Mouse (Mus musculus) T-helper 17 cell (primary cell): ENCODE data around the gene Fth1.

ENCODE experiments used
- in situ Hi-C, 2 experiments: fragments of 300-600 bp; cut with MboI, MseI; formaldehyde crosslinking; loops; 1 replicate in 1 of 2; 2 replicates in 1 of 2; pipeline ENCODE4 v1.15.1; 2025; ENCODE audit warnings: high pct_unique_total_duplicates in 2 of 2

Gene Fth1

GRCm38 (mm10) chr19:9989884-9990256 is 9.5 kb downstream of the Fth1 start:
- in situ Hi-C loops, result loop anchor here (5.0 to 10.0 kb wide), 3 partner anchors 78 to 1275 kb away; partner anchors contain the start of gene Polr2g (in 1 of the 2)

GRCm38 (mm10) chr19:9991304-9991703 is 10.9 kb downstream of the Fth1 start:
- in situ Hi-C loops, result loop anchor here (5.0 kb wide), 1 partner anchor 79 kb away; no protein-coding TSS in a partner anchor

- in situ Hi-C loops, result loop anchor here (5.0 kb wide), 1 partner anchor 80 kb away; no protein-coding TSS in a partner anchor
Measured at GRCm38 (mm10) chr19:9992011-9992958, 11.9 kb downstream of the Fth1 start.

- in situ Hi-C loops, result loop anchor here (5.0 kb wide), 1 partner anchor 81 kb away; no protein-coding TSS in a partner anchor
Measured at GRCm38 (mm10) chr19:9993036-9993656, 12.7 kb downstream of the Fth1 start.

DNA sequence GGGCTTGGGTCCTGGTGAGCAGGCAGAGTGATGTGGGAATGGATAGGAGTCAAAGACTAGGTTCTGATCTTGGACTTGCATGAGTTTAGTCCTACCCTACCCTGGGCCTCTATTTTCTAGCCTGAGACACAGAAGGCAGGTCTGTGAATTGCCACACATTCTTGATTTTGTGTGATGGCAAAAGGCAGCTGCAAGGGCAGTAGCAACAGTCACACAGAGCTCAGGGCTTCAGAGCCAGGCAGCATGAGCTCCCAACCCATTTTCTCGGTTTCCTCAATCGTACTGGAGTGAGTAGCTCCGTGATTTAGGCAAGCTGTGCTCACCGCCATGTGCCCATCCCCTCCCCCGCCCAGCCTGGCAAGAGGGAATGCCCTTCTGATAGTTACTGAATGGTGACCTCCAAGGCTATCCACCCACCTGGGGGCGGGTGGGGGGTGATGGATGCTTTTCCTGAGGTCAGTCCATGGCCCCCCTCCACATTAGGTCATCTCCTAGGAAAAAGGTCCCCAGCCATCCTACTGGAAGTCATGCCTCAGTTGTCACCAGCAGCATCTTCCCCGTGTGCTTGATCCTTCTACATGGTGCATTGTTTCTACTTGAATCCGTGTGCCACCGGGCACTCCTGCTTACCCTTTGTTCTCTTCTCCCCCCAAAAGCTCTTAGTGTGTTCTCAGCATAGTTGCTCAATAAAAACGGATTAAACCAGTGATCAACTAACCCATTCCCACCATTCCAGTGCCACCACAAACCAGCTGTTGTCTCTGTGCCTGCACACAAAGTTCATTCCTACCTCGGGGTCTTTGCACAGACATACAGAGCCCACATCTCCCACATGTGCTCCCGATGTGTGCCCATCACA is 17.0 kb downstream of the Fth1 start:
- in situ Hi-C loops, result loop anchor here (5.0 kb wide), 2 partner anchors 35 to 190 kb away; no protein-coding TSS in a partner anchor

- in situ Hi-C loops, result loop anchor here (5.0 kb wide), 2 partner anchors 34 to 189 kb away; no protein-coding TSS in a partner anchor
Measured at GRCm38 (mm10) chr19:9998063-9998416, 17.6 kb downstream of the Fth1 start.

- in situ Hi-C loops, result loop anchor here (5.0 kb wide), 2 partner anchors 33 to 188 kb away; no protein-coding TSS in a partner anchor
Measured at GRCm38 (mm10) chr19:9998736-9999486, 18.5 kb downstream of the Fth1 start.

- in situ Hi-C loops, result loop anchor here in 1 of 2 experiments (25.0 kb wide), 1 partner anchor 863 kb away; the partner anchor contains the start of gene Asrgl1
Measured at GRCm38 (mm10) chr19:10000330-10000729, 19.9 kb downstream of the Fth1 start.

DNA sequence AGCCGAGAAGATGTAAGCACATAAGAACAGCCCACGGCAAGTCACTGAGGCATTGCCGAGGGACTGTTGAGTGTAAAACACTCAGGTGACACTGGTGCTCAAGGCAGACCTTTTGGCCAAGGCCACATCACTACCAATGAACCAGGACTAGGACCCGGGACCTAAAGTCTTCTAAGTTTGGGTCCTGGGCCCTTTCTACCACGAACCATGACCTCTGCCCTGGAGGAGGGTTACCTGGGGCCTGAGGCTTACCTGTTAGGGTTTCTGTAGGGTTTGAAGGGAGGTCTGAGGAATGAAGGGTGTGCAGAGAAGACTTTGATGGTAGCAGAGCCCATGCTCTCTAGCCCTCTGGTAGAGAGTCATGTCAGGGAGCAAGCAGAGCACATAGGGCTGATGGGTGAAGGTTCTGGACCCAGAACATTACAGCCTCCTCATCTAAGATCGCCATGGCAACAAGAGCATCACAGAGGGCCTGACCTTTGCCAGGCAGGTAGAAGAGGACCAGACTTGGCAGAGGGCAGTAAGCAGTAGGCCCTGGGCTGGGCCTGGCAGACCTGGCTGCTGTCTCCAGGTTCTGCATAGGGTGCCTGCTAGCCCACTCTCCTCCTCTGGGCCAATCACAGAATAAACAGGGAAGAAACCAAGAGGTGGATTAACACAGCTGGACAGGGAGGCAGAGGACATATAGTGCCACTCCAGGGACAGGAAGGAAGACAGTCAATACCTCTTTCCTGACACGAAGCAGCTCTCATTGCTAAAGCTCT is 21.0 kb downstream of the Fth1 start, which contains the start of the genes Best1 and Rab3il1:
Best1 (minus strand) TSS at position 428 of the 764 bp plus-strand sequence.
Rab3il1 (plus strand) TSS at position 464 of the 764 bp plus-strand sequence.
- in situ Hi-C loops, result loop anchor here in 1 of 2 experiments (25.0 kb wide), 1 partner anchor 864 kb away; the partner anchor contains the start of gene Asrgl1

GRCm38 (mm10) chr19:10003696-10004095 is 23.3 kb downstream of the Fth1 start:
- in situ Hi-C loops, result loop anchor here in 1 of 2 experiments (25.0 kb wide), 1 partner anchor 866 kb away; the partner anchor contains the start of gene Asrgl1

- in situ Hi-C loops, result loop anchor here in 1 of 2 experiments (25.0 kb wide), 1 partner anchor 874 kb away; the partner anchor contains the start of gene Asrgl1
Measured at GRCm38 (mm10) chr19:10011408-10011807, 31.0 kb downstream of the Fth1 start.

DNA sequence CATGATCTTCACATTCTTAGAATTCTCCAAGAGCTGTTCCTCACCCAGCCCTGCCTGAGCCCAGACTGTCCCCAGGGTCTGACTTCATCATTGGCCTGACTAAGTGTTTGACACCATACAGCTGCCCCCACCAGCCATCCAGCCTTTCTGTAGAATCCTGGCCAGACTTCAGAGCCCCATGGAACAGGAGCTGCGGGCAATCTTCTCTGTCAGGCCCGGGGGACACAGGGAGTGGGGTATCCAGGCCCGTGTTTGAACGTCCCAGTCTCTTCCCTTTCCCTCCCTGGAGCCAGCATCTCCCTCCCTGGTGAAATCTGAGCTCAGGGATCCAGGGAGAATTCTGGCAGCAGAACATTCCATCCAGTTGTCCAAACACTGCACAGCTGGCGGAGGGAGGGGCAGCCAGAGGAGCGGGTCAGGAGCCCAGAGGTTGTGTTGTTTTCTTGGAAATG is 32.5 kb downstream of the Fth1 start:
- in situ Hi-C loops, result loop anchor here in 1 of 2 experiments (25.0 kb wide), 1 partner anchor 876 kb away; the partner anchor contains the start of gene Asrgl1

- in situ Hi-C loops, result loop anchor here in 1 of 2 experiments (25.0 kb wide), 1 partner anchor 876 kb away; the partner anchor contains the start of gene Asrgl1
Measured at GRCm38 (mm10) chr19:10013348-10013747, 33.0 kb downstream of the Fth1 start.

GRCm38 (mm10) chr19:10013913-10014312 is 33.5 kb downstream of the Fth1 start:
- in situ Hi-C loops, result loop anchor here in 1 of 2 experiments (25.0 kb wide), 1 partner anchor 877 kb away; the partner anchor contains the start of gene Asrgl1

DNA sequence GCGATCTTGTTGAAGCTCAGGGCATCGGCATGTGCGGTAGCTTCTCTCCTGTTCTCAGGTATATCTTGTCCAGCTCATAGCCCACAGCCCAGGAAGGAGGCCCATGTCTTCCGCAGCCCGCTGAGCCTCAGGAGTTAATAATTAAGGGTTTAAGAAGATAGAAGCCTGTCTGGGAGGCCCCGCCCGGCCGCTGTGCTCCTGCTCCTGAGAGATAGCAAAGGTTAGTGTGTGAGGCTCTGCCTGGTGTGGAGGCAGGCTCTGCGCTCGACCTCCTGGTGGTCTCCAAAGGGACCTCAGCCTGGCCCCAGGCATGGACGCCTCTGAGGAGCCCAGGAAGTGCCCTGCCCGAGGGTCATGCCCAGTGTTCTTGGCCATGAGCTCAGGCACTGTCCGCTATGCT is 34.4 kb downstream of the Fth1 start:
- in situ Hi-C loops, result loop anchor here in 1 of 2 experiments (25.0 kb wide), 1 partner anchor 878 kb away; the partner anchor contains the start of gene Asrgl1

- in situ Hi-C loops, result loop anchor here in 1 of 2 experiments (25.0 kb wide), 1 partner anchor 878 kb away; the partner anchor contains the start of gene Asrgl1
Measured at GRCm38 (mm10) chr19:10015442-10015841, 35.0 kb downstream of the Fth1 start.

GRCm38 (mm10) chr19:10016151-10016550 is 35.8 kb downstream of the Fth1 start:
- in situ Hi-C loops, result loop anchor here in 1 of 2 experiments (25.0 kb wide), 1 partner anchor 879 kb away; the partner anchor contains the start of gene Asrgl1
